Mouse (Mus musculus) lung, postnatal 0 days (tissue): ENCODE results near the gene Zfp503.

ENCODE experiments used
- CTCF ChIP-seq: IDR thresholded peaks from 2 replicates; pipeline ENCODE4 v1.5.1; 2016; ENCODE audit warnings: antibody characterized with exemption, mild to moderate bottlenecking
- EP300 ChIP-seq: IDR thresholded peaks from 2 replicates; pipeline ENCODE4 v1.6.1; 2016; ENCODE audit warnings: antibody characterized with exemption, mild to moderate bottlenecking, control low read depth

- TF ChIP-seq CTCF, result no peak
- no peak for TF ChIP-seq EP300
Measured at GRCm38 (mm10) chr14:22007006-22007405, 17.6 kb upstream of the Zfp503 start.
